Mouse (Mus musculus): ENCODE data around the gene Dab2. TPM values are rescaled to one million over a fixed set of nuclear protein-coding genes. Genes with fewer than 3 reads are reported as not detected.

Gene Dab2
- polyA plus RNA-seq, 1 experiment from 2014 or later, result 10.6 TPM

DNA sequence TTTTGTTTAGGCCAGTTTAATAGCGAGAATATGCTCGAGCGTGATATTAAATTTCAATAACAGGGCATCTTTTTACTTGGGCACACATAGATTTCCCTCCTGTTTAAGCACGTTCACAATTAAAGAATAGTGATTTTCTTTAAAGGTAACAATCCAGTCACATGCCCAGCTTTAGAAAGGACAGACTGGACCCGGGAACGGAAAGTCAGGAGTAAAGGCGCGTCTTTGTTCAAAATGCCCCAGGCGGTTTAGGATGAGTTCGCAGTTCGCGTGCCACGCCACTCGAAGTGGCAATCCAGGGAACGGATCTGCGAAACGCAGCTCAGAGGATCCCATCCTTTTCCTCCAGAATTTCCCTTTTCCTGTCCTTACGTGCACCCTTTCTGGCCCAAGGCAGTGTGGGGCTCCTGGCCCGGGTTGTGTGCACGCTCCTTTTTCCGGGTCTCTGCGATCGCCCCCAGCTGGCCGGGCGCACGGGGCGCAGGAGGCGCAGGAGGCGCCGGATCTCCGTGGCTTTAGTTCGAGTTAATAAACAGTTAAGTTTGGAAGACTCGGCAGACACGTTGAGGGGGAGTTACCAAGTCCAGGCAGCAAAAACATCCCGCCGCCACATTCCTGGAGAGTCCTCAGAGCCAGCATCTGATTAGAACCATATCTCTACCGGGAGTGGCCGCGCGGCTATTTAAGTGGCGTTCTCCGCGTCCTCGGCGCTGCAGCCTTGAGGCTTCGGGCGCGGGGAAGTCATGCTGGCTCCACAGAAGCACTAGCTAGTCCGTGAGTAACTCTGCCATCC, 86.8 kb downstream of the Dab2 start:
- Histone ChIP-seq H3K36me3 (ENCODE audit: poor library complexity, severe bottlenecking) (no peaks in the 10 kb centered on the region), H3K4me3 (peak overlapping the region; percentile 45), H3K27ac (no peak overlapping the region), H3K4me1 (peaks cover 8% of the 10 kb centered on the region), H3K9me3 (replicated peaks) (no peaks in the 10 kb centered on the region), H3K9ac (peak overlapping the region; percentile 60), H3K27me3 (no peaks in the 10 kb centered on the region; the same call in 1 of the 2 replicates), H3K4me2 (peak overlapping the region; percentile 65)
- peak; percentile 95 for ATAC-seq
- WGBS, result 3% methylated on average over 49 of the region's 49 CpGs

DNA sequence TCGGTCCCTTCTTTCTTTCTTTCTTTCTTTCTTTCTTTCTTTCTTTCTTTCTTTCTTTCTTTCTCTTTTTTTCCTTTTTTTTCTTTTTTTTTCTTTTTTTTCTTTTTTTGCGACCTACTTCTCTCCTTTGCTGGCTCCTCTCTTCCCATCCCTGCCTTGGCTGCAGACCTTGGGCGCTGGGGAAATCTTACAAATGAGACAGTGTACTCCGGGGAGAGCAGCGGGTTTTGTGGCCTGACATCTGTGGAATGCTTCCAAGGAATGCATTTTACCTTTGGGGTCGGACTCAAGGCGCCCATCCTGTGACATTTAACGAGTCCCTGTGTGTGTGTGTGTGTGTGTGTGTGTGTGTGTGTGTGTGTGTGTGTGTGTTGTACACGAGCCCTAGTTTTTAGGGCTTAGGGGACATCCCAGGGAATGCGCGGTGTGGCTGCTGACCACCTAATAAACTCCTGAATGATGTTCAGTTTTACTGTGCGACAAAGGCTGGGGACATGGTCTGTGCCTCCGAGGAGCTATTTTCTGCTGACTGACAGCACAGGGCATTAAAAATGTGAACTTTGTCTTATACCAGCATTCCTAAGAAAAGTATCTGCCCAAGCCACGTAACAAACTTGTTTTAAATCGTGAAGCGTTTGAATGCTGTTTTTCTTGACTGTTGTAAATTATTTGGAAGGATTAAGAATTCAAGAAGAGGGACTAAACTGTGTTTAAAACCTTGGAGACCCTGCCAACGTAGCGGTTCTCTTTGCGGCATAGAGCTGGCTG, 87.6 kb downstream of the Dab2 start:
- Histone ChIP-seq H3K4me1 (peaks cover 8% of the 10 kb centered on the region), H3K4me3 (peak overlapping the region; percentile 45), H3K4me2 (peak overlapping the region; percentile 65), H3K9me3 (replicated peaks) (no peaks in the 10 kb centered on the region), H3K36me3 (ENCODE audit: poor library complexity, severe bottlenecking) (no peaks in the 10 kb centered on the region), H3K9ac (peak overlapping the region; percentile 60), H3K27me3 (no peaks in the 10 kb centered on the region; the same call in 1 of the 2 replicates), H3K27ac (no peak overlapping the region)
- 6% methylated on average over 19 of the region's 19 CpGs for WGBS
- peak; percentile 46; the same call in 1 of the 2 replicates for ATAC-seq

- Histone ChIP-seq H3K9ac (no peak overlapping the region), H3K27me3 (no peaks in the 10 kb centered on the region; the same call in 1 of the 2 replicates), H3K4me1 (peaks cover 8% of the 10 kb centered on the region), H3K27ac (no peak overlapping the region), H3K9me3 (replicated peaks) (no peaks in the 10 kb centered on the region), H3K4me2 (peak overlapping the region; percentile 65), H3K4me3 (peak overlapping the region; percentile 45; the same call in 1 of the 2 replicates), H3K36me3 (ENCODE audit: poor library complexity, severe bottlenecking) (no peaks in the 10 kb centered on the region)
- WGBS, result 24% methylated on average over 6 of the region's 6 CpGs
- ATAC-seq, result no peak
Measured at GRCm38 (mm10) chr15:6387729-6388070, 88.1 kb downstream of the Dab2 start.

DNA sequence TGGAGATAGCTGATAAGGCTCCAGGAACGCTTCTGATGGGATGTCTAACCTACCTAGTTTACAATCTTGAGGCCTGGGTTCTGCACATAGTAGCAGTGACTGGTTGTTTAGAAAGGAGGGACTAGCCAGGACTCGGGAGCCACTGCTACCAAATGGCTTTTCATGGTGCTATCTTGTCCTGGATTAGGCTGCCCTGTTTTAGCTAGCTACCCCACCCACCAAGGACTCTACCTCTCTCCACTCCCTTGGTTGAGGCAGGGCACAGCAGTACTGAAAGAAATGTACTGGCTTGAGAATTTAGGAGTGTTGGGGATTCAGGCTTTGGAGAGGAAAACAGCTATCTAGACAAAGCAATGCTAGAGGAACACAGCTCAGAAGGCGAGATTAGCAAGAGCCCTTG, 88.6 kb downstream of the Dab2 start:
- no peak overlapping the region for H3K9ac ChIP-seq
- no peaks in the 10 kb centered on the region; the same call in 1 of the 2 replicates for H3K27me3 ChIP-seq
- WGBS, result 69% methylated on average over 3 of the region's 3 CpGs
- no peak overlapping the region for H3K4me3 ChIP-seq
- no peak overlapping the region for H3K4me2 ChIP-seq
- peaks cover 8% of the 10 kb centered on the region for H3K4me1 ChIP-seq
- H3K9me3 ChIP-seq (replicated peaks), result no peaks in the 10 kb centered on the region
- ATAC-seq, result no peak
- no peaks in the 10 kb centered on the region for H3K36me3 ChIP-seq (ENCODE audit: poor library complexity, severe bottlenecking)
- H3K27ac ChIP-seq, result no peak overlapping the region

GRCm38 (mm10) chr15:6388631-6389030, 89.0 kb downstream of the Dab2 start:
- Histone ChIP-seq H3K9ac (no peak overlapping the region), H3K9me3 (replicated peaks) (no peaks in the 10 kb centered on the region), H3K27ac (no peak overlapping the region), H3K4me3 (no peak overlapping the region), H3K36me3 (ENCODE audit: poor library complexity, severe bottlenecking) (no peaks in the 10 kb centered on the region), H3K27me3 (no peaks in the 10 kb centered on the region; the same call in 1 of the 2 replicates), H3K4me1 (peaks cover 8% of the 10 kb centered on the region), H3K4me2 (no peak overlapping the region)
- WGBS, result 93% methylated on average over 7 of the region's 7 CpGs
- ATAC-seq, result no peak

GRCm38 (mm10) chr15:6390106-6390505, 90.5 kb downstream of the Dab2 start:
- Histone ChIP-seq H3K4me3 (no peak overlapping the region), H3K9me3 (replicated peaks) (no peaks in the 10 kb centered on the region), H3K27ac (no peak overlapping the region), H3K36me3 (ENCODE audit: poor library complexity, severe bottlenecking) (no peaks in the 10 kb centered on the region), H3K4me1 (peaks cover 8% of the 10 kb centered on the region), H3K4me2 (no peak overlapping the region), H3K9ac (no peak overlapping the region), H3K27me3 (no peaks in the 10 kb centered on the region; the same call in 1 of the 2 replicates)
- 74% methylated on average over 4 of the region's 4 CpGs for WGBS
- ATAC-seq, result no peak

DNA sequence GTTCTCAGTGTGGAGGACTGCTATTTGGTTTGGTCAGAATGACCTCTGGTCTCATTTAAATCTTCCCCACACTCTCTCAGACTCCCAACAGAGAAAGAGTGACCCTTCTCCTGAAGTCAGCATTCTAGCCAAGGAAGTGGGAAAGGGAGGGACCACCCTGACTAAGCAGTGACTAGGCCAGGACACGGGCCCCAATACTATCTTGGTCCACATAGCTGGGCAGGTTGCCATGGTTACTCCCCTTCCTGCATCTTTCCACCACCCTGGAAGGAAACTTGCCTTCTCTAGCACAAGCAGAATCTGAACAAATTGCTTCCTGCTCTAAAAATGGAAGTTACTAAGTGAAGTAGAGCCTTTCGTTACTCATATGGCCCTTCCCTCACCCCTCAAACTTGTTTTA, 91.1 kb downstream of the Dab2 start:
- no peak overlapping the region for H3K27ac ChIP-seq
- H3K27me3 ChIP-seq, result no peaks in the 10 kb centered on the region; the same call in 1 of the 2 replicates
- peaks cover 8% of the 10 kb centered on the region for H3K4me1 ChIP-seq
- H3K4me2 ChIP-seq, result no peak overlapping the region
- no peaks in the 10 kb centered on the region for H3K9me3 ChIP-seq (replicated peaks)
- no peak overlapping the region for H3K4me3 ChIP-seq
- ATAC-seq, result no peak
- no peaks in the 10 kb centered on the region for H3K36me3 ChIP-seq (ENCODE audit: poor library complexity, severe bottlenecking)
- WGBS, result 54% methylated on average over 2 of the region's 2 CpGs
- H3K9ac ChIP-seq, result no peak overlapping the region

DNA sequence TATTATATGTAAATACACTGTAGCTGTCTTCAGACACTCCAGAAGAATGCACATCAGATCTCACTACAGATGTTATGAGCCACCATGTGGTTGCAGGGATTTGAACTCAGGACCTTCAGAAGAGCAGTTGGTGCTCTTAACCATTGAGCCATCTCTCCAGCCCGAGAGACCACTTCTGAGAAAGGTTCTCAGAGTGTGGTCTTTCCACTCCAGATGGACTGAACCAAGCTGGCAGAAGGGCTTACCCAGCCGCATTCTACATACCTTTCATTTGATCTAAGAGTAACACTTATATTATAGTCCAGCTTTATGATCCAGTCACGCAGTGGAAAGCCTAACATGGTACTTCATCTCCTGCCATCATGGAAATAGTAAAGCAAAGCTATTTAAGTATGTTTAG, 92.3 kb downstream of the Dab2 start:
- Histone ChIP-seq H3K4me2 (no peak overlapping the region), H3K27me3 (no peaks in the 10 kb centered on the region; the same call in 1 of the 2 replicates), H3K4me3 (no peak overlapping the region), H3K4me1 (peaks cover 4% of the 10 kb centered on the region), H3K9ac (no peak overlapping the region), H3K27ac (no peak overlapping the region), H3K9me3 (replicated peaks) (no peaks in the 10 kb centered on the region), H3K36me3 (ENCODE audit: poor library complexity, severe bottlenecking) (no peaks in the 10 kb centered on the region)
- no peak for ATAC-seq
- 87% methylated on average over 3 of the region's 3 CpGs for WGBS

GRCm38 (mm10) chr15:6393624-6394023, 94.0 kb downstream of the Dab2 start:
- Histone ChIP-seq H3K4me1 (no peaks in the 10 kb centered on the region), H3K9me3 (replicated peaks) (no peaks in the 10 kb centered on the region), H3K4me3 (no peak overlapping the region), H3K27me3 (no peaks in the 10 kb centered on the region), H3K9ac (no peak overlapping the region), H3K4me2 (no peak overlapping the region), H3K36me3 (ENCODE audit: poor library complexity, severe bottlenecking) (no peaks in the 10 kb centered on the region), H3K27ac (no peak overlapping the region)
- 94% methylated on average over 4 of the region's 4 CpGs for WGBS
- no peak for ATAC-seq

DNA sequence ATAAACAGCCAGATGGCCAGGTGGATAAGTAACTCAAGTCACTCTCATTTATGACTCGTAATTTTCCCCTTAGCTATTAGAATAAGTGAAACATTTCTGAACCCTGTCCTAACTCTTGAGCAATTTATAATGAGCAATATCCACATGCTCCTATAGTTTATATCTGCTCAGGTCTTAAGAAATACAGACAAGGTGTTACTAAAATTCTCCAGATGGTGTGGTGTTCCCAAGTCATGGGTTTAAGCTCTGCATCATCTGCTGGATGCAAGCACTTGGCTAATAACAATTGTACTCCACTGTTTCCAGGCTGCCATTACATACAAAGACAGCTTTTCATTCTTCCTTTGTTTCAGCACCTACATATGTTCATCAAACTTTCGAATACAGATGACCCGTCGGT, 98.6 kb downstream of the Dab2 start:
- WGBS, result 86% methylated on average over 4 of the region's 4 CpGs
- no peak overlapping the region for H3K27ac ChIP-seq
- no peaks in the 10 kb centered on the region for H3K9me3 ChIP-seq (replicated peaks)
- no peak overlapping the region for H3K4me3 ChIP-seq
- no peak overlapping the region for H3K9ac ChIP-seq
- ATAC-seq, result no peak
- H3K4me1 ChIP-seq, result no peaks in the 10 kb centered on the region
- no peaks in the 10 kb centered on the region for H3K27me3 ChIP-seq
- no peaks in the 10 kb centered on the region for H3K36me3 ChIP-seq (ENCODE audit: poor library complexity, severe bottlenecking)
- H3K4me2 ChIP-seq, result no peak overlapping the region

GRCm38 (mm10) chr15:6398881-6399280, 99.3 kb downstream of the Dab2 start:
- no peak overlapping the region for H3K4me3 ChIP-seq
- no peaks in the 10 kb centered on the region for H3K36me3 ChIP-seq (ENCODE audit: poor library complexity, severe bottlenecking)
- no peak overlapping the region for H3K27ac ChIP-seq
- no peak overlapping the region for H3K4me2 ChIP-seq
- no peak overlapping the region for H3K9ac ChIP-seq
- 84% methylated on average over 6 of the region's 6 CpGs for WGBS
- H3K4me1 ChIP-seq, result no peaks in the 10 kb centered on the region
- no peaks in the 10 kb centered on the region for H3K9me3 ChIP-seq (replicated peaks)
- no peak for ATAC-seq
- H3K27me3 ChIP-seq, result no peaks in the 10 kb centered on the region

GRCm38 (mm10) chr15:6400115-6400514, 100.5 kb downstream of the Dab2 start:
- Histone ChIP-seq H3K27me3 (no peaks in the 10 kb centered on the region), H3K27ac (no peak overlapping the region), H3K9ac (no peak overlapping the region), H3K9me3 (replicated peaks) (no peaks in the 10 kb centered on the region), H3K4me3 (no peak overlapping the region), H3K4me1 (no peaks in the 10 kb centered on the region), H3K36me3 (ENCODE audit: poor library complexity, severe bottlenecking) (no peaks in the 10 kb centered on the region), H3K4me2 (no peak overlapping the region)
- WGBS, result 88% methylated on average over 8 of the region's 8 CpGs
- ATAC-seq, result no peak

Data from forebrain, embryonic 13.5 days (tissue).